Mouse (Mus musculus) C2C12 (cell line): Measurements from ENCODE around the gene Diaph3. TPM values are rescaled to one million over a fixed set of nuclear protein-coding genes. Genes with fewer than 3 reads are reported as not detected.

Experiments
- H3K27me3 ChIP-seq: one replicate; pipeline ENCODE4 v1.6.1; 2011; ENCODE audit not compliant: control insufficient read depth, insufficient read depth, insufficient read length
- H3K36me3 ChIP-seq: one replicate; pipeline ENCODE4 v1.6.1; 2011; ENCODE audit not compliant: control insufficient read depth, insufficient read depth
- H3K4me3 ChIP-seq: one replicate; pipeline ENCODE4 v1.5.1; 2011; ENCODE audit warnings: mild to moderate bottlenecking, control low read depth; ENCODE audit not compliant: poor library complexity, insufficient read depth, severe bottlenecking
- H3K79me2 ChIP-seq: one replicate; pipeline ENCODE4 v1.6.1; 2011; ENCODE audit not compliant: control insufficient read depth, insufficient read depth
- H3K79me3 ChIP-seq: one replicate; pipeline ENCODE4 v1.6.1; 2011; ENCODE audit warnings: low read depth, control low read depth
- H3ac ChIP-seq: one replicate; pipeline ENCODE3; 2011; ENCODE audit warnings: low read depth; ENCODE audit not compliant: control insufficient read depth, insufficient read length
- CEBPB ChIP-seq: IDR thresholded peaks from one replicate; pipeline ENCODE4 v1.6.1; 2011; ENCODE audit warnings: low read depth, mild to moderate bottlenecking, control low read depth, moderate library complexity
- CTCF ChIP-seq: IDR thresholded peaks from one replicate; pipeline ENCODE4 v1.5.1; 2011; ENCODE audit not compliant: control insufficient read depth, insufficient read depth, insufficient read length
- FOSL1 ChIP-seq: IDR thresholded peaks from one replicate; pipeline ENCODE4 v1.8.0; 2011; ENCODE audit warnings: mild to moderate bottlenecking, low read length; ENCODE audit not compliant: poor library complexity, insufficient read depth, severe bottlenecking
- MAX ChIP-seq: IDR thresholded peaks from one replicate; pipeline ENCODE4 v1.6.1; 2011; ENCODE audit warnings: mild to moderate bottlenecking, control low read depth
- MYOD1 ChIP-seq: IDR thresholded peaks from one replicate; pipeline ENCODE4 v1.6.1; 2011; ENCODE audit warnings: low read depth; ENCODE audit not compliant: control insufficient read depth, insufficient read length
- MYOG ChIP-seq: IDR thresholded peaks from one replicate; pipeline ENCODE4 v1.6.1; 2011; ENCODE audit not compliant: control insufficient read depth, insufficient read length; ENCODE audit errors: extremely low read depth
- USF1 ChIP-seq: IDR thresholded peaks from one replicate; pipeline ENCODE4 v1.6.1; 2011; ENCODE audit warnings: low read depth, mild to moderate bottlenecking, control low read depth, moderate library complexity
- microRNA-seq: library from miRNA; unstranded; fragments of <30 nt; microRNA quantifications from one replicate; pipeline ENCODE4, GENCODE M21; 2019; ENCODE audit warnings: borderline microRNAs expressed
- polyA plus RNA-seq: library from polyadenylated mRNA; unstranded; fragments of >200 nt; fragmentation: generic; extraction: Trizol; gene quantifications from one replicate; pipeline ENCODE4 v1.2.1, GENCODE M21; 2012; ENCODE audit warnings: missing spikeins

The Diaph3 gene
- polyA plus RNA-seq, 1 experiment, result 14.3 TPM

DNA sequence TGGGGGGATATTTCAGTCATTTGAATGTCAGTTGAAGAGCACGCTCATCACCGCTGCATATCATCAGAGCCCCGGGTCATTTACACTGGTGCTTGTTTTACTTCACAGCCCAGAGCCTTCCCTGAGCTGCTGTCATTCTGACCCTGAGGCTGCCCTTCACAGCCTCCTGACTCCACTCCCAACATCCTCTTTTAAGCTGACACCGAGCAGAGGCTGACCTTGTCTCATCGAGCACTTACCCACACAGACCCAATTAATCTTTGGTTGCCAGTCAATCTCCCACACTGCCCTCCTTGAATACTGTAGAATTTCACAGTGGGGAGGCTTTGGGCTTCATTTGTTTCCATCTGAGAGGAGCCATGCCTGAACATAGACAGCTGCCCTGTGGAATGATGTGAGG, 521.4 kb downstream of the Diaph3 start:
- TF ChIP-seq MYOD1 (no peak), USF1 (no peak), MYOG (no peak), MAX (no peak), FOSL1 (no peak), CTCF (no peak), CEBPB (no peak)

More for the DNA sequence above, 521.4 kb downstream of the Diaph3 start:
- no peaks in the 10 kb centered on the region for H3K79me3 ChIP-seq
- no peaks in the 10 kb centered on the region for H3K36me3 ChIP-seq
- H3K4me3 ChIP-seq, result no peak overlapping the region
- H3K27me3 ChIP-seq, result no peaks in the 10 kb centered on the region
- H3K79me2 ChIP-seq, result no peaks in the 10 kb centered on the region
- H3ac ChIP-seq, result no peak overlapping the region

Small RNA genes within 50 kb of the gene (microRNA-seq; reads per million reads assigned to microRNA genes)
- not detected for gene Gm23438
